Mouse (Mus musculus) hindbrain, embryonic 15.5 days (tissue): ENCODE data around the gene Parp3. TPM values are rescaled to one million over a fixed set of nuclear protein-coding genes. Genes with fewer than 3 reads are reported as not detected.

Experiments used
- ATAC-seq: fragments of 200-750 bp; cut with Nextera tagmentation; 2 replicates; pipeline ENCODE4 v1.8.0; 2017; ENCODE audit warnings: low read depth, moderate number of reproducible peaks, moderate TSS enrichment; ENCODE audit not compliant: low FRiP score
- H3K27ac ChIP-seq: fragments of 300-500 bp; sonication (generic); replicated peaks from 2 replicates; pipeline ENCODE4 v1.5.1; 2015; ENCODE audit warnings: mild to moderate bottlenecking, inconsistent platforms
- H3K27me3 ChIP-seq: fragments of 300-500 bp; sonication (generic); 2 replicates; pipeline ENCODE4 v1.6.1; 2015; ENCODE audit warnings: control low read depth, inconsistent platforms
- H3K36me3 ChIP-seq: fragments of 300-500 bp; sonication (generic); 2 replicates; pipeline ENCODE4 v1.6.1; 2015; ENCODE audit warnings: control low read depth, inconsistent platforms
- H3K4me1 ChIP-seq: fragments of 300-500 bp; sonication (generic); replicated peaks from 2 replicates; pipeline ENCODE4 v1.6.1; 2015; ENCODE audit warnings: control low read depth, inconsistent platforms
- H3K4me2 ChIP-seq: fragments of 300-500 bp; sonication (generic); 2 replicates; pipeline ENCODE4 v1.6.1; 2015; ENCODE audit warnings: moderate library complexity, mild to moderate bottlenecking, inconsistent platforms
- H3K4me3 ChIP-seq: fragments of 300-500 bp; sonication (generic); 2 replicates; pipeline ENCODE4 v1.5.1; 2015; ENCODE audit warnings: mild to moderate bottlenecking, inconsistent platforms
- H3K9ac ChIP-seq: fragments of 300-500 bp; sonication (generic); 2 replicates; pipeline ENCODE4 v1.6.1; 2015; ENCODE audit warnings: inconsistent platforms
- H3K9me3 ChIP-seq: fragments of 300-500 bp; sonication (generic); 2 replicates; pipeline ENCODE4 v1.6.1; 2016; ENCODE audit warnings: control low read depth, inconsistent platforms
- WGBS: fragments of 180-500 bp; shearing (Covaris S2); methylation state at CpG from one replicate; pipeline ENCODE4 v1.1.7; 2015; 5-methylcytosine and 5-hydroxymethylcytosine counted together
- polyA plus RNA-seq: library from polyadenylated mRNA; unstranded; fragments of >200 nt; fragmentation: Nextera tagmentation; extraction: Ambion mirVana; gene quantifications from 2 replicates; pipeline ENCODE4 v1.2.1, GENCODE M21; 2015

Parp3 gene
- polyA plus RNA-seq, 1 experiment from 2014 or later, result 0.89 TPM

DNA sequence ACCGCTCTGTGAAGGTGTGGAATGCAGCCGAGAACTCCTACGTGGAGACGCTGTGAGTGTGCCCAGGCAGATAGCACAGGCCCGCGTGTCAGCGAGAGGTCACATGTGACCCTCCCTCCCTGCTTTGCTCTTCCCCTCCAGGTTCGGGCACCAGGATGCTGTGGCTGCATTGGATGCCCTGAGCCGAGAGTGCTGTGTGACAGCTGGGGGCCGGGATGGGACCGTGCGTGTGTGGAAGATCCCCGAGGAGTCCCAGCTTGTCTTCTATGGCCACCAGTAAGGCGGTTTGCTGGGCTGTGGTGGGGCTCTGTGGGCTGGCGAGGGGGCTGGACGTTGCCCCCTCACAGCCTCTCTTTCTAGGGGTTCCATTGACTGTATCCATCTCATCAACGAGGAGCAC lies 6.9 kb upstream of the Parp3 start:
- H3K36me3 ChIP-seq, result peaks cover 37% of the 10 kb centered on the region
- 0 out of 2 replicates have a peak, but pooled peaks cover 1% of the 10 kb centered on the region for H3K4me1 ChIP-seq
- no peak overlapping the region for H3K27ac ChIP-seq
- WGBS, result 95% methylated on average over 17 of the region's 17 CpGs
- no peak overlapping the region for H3K9ac ChIP-seq
- H3K27me3 ChIP-seq, result no peaks in the 10 kb centered on the region
- H3K4me2 ChIP-seq, result no peak overlapping the region
- no peak overlapping the region for H3K4me3 ChIP-seq
- no peak for ATAC-seq
- H3K9me3 ChIP-seq, result no peaks in the 10 kb centered on the region

DNA sequence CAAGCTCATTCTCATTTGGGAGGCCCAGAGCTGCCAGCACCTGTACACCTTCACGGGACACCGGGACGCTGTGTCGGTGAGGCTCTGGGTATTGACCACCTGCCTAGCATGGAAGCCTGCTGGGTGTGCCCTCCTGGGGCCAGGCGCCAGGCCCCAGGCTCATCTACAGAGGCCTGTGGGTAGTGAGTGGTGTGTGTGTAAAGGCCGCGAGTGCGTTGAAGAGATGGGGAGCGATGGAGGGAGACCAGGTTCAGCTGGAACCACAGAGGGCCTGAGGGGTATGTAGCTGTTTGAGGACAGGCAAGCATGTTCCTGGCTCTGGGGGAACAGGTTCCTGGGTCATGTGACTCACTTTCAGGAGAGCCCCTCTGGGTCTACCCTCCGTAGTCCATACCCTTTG lies 6.4 kb upstream of the Parp3 start:
- ATAC-seq, result no peak
- Histone ChIP-seq H3K4me2 (no peak overlapping the region), H3K36me3 (peaks cover 37% of the 10 kb centered on the region)

DNA sequence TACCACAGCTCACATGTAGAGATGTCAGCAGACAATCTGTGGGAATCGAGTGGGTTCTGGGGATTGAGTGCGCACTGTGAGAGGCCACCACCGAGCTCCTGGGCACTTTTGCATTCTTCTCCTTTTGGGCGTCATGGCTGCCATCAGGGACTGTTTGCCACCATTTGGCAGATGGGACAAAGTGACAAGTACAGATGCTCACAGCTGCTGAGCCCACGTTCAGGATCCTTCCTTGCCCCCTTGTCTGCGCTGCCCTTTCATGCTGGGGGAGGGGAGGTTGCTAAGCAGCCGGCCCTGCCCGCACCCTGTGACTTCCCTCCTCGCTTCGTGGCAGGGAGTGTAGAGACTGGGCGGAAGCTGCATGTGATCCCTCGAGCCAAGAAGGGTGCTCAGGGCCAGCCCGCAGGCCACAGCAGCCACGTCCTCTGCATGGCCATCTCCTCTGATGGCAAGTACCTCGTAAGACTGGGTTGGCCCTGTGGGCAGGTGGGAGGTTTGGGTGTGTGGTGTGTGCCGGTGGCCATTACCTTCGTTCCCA lies 5.9 kb upstream of the Parp3 start:
- Histone ChIP-seq H3K4me2 (no peak overlapping the region), H3K27me3 (no peaks in the 10 kb centered on the region), H3K36me3 (peaks cover 37% of the 10 kb centered on the region), H3K4me3 (no peak overlapping the region), H3K9ac (no peak overlapping the region), H3K27ac (no peak overlapping the region), H3K9me3 (no peaks in the 10 kb centered on the region), H3K4me1 (peaks cover 11% of the 10 kb centered on the region)
- WGBS, result 84% methylated on average over 17 of the region's 17 CpGs
- ATAC-seq, result no peak

More for the DNA sequence above, 6.4 kb upstream of the Parp3 start:
- Histone ChIP-seq H3K9me3 (no peaks in the 10 kb centered on the region), H3K9ac (no peak overlapping the region), H3K4me1 (peaks cover 6% of the 10 kb centered on the region), H3K27ac (no peak overlapping the region), H3K27me3 (no peaks in the 10 kb centered on the region), H3K4me3 (no peak overlapping the region)
- WGBS, result 96% methylated on average over 10 of the region's 10 CpGs

DNA sequence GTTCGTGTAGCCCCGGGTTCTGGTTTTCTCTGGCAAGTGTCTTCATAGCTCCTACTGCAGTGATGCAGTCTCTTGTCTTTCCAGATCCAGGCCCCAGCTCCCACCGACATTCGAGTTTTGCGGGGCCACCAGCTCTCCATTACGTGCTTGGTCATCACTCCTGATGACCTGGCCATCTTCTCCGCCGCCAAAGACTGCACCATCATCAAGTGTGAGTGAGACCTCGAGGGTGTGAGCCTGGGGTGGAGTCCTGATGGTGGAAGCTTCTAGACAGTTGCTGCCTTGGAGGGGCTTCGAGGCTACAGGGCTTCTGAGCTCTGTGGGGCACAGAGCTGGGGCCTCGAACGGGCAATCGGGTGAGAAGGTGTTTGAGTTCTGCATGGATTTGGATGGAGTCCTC lies 4.9 kb upstream of the Parp3 start:
- peaks cover 12% of the 10 kb centered on the region for H3K4me1 ChIP-seq

DNA sequence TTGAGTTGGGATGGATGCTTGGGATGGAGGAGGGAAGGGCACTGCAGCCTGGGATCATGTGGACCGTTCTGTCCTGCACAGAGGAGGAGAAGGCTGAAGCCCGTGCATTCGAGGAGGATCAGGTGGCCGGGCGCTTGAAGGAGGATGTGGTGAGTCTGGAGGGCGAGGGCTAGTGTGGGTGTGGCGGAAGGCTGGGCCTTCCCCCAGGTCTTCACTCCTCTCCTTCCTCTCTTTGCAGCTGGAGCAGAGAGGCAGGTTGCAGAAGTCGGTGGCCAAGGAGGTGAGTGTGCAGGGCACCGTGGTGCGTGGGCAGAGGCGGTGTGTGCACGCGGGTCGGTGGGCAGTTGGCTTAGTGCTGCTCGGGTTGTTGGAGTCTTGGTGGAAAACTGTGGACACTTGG lies 4.3 kb upstream of the Parp3 start:
- Histone ChIP-seq H3K27ac (no peak overlapping the region), H3K4me1 (peaks cover 18% of the 10 kb centered on the region), H3K27me3 (no peaks in the 10 kb centered on the region), H3K4me2 (no peak overlapping the region), H3K36me3 (peaks cover 35% of the 10 kb centered on the region), H3K4me3 (no peak overlapping the region), H3K9me3 (no peaks in the 10 kb centered on the region), H3K9ac (no peak overlapping the region)
- ATAC-seq, result no peak
- WGBS, result 97% methylated on average over 15 of the region's 15 CpGs

More for the DNA sequence above, 4.9 kb upstream of the Parp3 start:
- ATAC-seq, result no peak
- no peak overlapping the region for H3K4me3 ChIP-seq
- 92% methylated on average over 13 of the region's 13 CpGs for WGBS
- no peaks in the 10 kb centered on the region for H3K9me3 ChIP-seq
- no peaks in the 10 kb centered on the region for H3K27me3 ChIP-seq
- H3K9ac ChIP-seq, result no peak overlapping the region
- no peak overlapping the region for H3K27ac ChIP-seq
- no peak overlapping the region for H3K4me2 ChIP-seq
- peaks cover 37% of the 10 kb centered on the region for H3K36me3 ChIP-seq

DNA sequence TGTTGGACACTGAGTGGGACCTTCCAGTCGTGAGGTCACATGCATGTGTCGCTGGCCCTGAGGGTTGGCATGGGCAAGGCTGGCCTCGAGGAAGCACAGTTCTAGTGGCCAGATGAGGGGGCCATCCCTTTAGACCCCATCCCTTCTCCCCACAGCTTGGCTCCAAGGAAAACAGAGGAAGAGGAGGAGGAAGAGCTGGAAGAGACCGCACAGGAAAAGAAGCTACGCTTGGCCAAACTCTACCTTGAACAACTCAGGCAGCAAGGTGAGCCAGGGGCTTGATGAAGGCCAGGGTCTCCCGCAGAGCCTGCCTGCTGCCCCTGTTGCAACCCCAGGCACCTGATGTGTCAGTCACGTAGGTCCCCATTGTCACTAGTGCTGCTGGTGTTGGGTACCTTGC lies 3.8 kb upstream of the Parp3 start:
- Histone ChIP-seq H3K9ac (no peak overlapping the region), H3K4me3 (no peak overlapping the region), H3K27me3 (no peaks in the 10 kb centered on the region), H3K9me3 (no peaks in the 10 kb centered on the region), H3K27ac (no peak overlapping the region), H3K4me1 (peaks cover 19% of the 10 kb centered on the region), H3K4me2 (no peak overlapping the region), H3K36me3 (peaks cover 32% of the 10 kb centered on the region)
- 96% methylated on average over 7 of the region's 7 CpGs for WGBS
- ATAC-seq, result no peak

DNA sequence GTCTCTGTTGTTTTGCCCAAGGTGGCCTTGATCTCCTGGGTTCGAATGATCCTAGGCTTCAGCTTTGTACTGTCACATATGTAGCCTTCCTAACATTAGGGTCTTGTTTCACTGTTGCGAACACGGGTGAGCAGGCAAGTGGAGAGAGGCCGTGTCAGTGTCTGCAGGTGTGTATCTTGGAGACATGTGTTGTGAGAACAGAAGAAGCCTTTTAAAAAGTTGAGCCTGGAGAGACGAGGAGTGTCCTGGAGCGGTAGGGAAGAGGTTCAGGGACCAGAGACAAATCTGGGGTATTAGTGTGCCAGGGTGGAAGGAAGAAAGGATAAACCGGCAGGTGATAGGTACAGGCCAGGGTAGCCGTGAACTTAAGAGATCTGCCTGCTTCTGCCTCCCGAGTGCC lies 1.4 kb upstream of the Parp3 start:
- WGBS, result 85% methylated on average over 9 of the region's 9 CpGs
- Histone ChIP-seq H3K9ac (peak overlapping the region; percentile 59; the same call in 1 of the 2 replicates), H3K4me3 (peak overlapping the region; percentile 65), H3K27ac (no peak overlapping the region), H3K27me3 (no peaks in the 10 kb centered on the region), H3K9me3 (no peaks in the 10 kb centered on the region), H3K36me3 (peaks cover 14% of the 10 kb centered on the region), H3K4me2 (peak overlapping the region; percentile 77), H3K4me1 (peaks cover 24% of the 10 kb centered on the region)
- no peak for ATAC-seq

DNA sequence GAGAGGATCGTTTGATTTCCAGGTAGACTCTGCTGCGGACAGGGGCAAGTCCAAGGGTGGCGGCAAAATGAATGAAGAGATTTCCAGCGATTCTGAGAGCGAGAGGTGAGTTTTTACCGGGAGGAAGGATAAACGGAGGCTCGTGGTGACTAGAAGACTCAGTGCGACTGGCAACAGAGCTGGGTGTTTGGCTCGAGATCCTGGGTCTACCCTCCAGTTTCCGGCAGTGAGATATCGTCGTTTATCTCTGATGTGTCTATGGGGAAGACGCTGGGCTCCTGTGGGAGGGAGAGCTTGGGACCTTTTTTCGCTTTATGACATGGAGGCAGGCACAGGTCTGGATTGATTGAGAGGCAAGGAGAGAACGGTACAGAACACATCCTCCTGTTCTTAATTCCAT lies 900 bp upstream of the Parp3 start:
- Histone ChIP-seq H3K9me3 (no peaks in the 10 kb centered on the region), H3K36me3 (peaks cover 10% of the 10 kb centered on the region), H3K4me2 (peak overlapping the region; percentile 77), H3K27ac (no peak overlapping the region), H3K27me3 (no peaks in the 10 kb centered on the region), H3K4me3 (peak overlapping the region; percentile 65), H3K9ac (peak overlapping the region; percentile 59), H3K4me1 (peaks cover 24% of the 10 kb centered on the region)
- no peak for ATAC-seq
- WGBS, result 4% methylated on average over 16 of the region's 16 CpGs

DNA sequence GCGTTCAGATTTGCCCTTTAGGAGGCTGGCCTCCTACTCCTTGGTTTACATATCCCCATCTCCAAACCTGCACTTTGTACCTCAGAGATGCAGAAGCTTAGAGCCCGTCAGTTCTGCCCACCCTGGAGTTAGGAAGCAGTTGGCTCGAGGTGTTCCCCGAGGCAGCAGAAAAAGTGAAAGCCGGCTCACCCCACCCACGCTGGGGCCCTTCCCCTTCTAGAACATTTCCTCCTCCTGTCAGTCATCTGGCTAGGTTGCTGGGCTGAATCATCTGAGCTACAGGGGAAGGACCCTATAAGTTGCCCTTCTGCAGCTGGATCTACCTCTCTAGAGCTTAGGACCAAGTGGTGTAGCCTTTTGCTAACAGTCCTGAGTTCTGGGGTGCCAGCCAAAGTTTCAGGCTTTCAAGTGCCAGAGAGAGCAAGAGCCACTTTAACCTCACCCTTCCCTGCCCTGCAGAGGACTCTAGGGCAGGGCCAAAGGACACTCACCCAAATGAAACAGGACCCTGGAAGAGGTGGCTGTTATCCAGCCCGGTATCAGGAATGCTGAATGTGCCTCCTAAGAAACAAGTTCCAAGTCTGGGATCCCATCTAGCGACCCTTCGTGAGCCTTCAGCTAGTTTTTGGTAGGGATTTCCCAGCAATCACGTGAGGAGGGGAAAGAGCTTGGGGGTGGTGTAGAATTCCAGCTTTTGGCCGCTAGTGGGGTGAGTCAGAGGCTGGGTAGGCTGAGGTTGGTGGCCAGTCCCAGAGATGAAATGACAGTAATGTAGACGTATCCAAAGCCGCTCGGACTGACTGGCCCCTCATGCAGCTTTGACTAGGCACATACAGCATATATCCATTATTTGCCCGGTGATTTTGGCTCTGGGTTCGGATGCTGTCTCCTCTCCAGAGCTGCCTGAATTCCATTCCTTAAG lies 486 bp downstream of the Parp3 start:
- H3K27ac ChIP-seq, result peak overlapping the region; percentile 50; the same call in 1 of the 2 replicates
- peaks cover 24% of the 10 kb centered on the region for H3K4me1 ChIP-seq
- no peak for ATAC-seq
- no peaks in the 10 kb centered on the region for H3K27me3 ChIP-seq
- H3K36me3 ChIP-seq, result 0 out of 2 replicates have a peak, but pooled peaks cover 7% of the 10 kb centered on the region
- peak overlapping the region; percentile 77 for H3K4me2 ChIP-seq
- H3K9ac ChIP-seq, result peak overlapping the region; percentile 27; the same call in 1 of the 2 replicates
- WGBS, result 40% methylated on average over 16 of the region's 16 CpGs
- H3K9me3 ChIP-seq, result no peaks in the 10 kb centered on the region
- H3K4me3 ChIP-seq, result peak overlapping the region; percentile 65; the same call in 1 of the 2 replicates

DNA sequence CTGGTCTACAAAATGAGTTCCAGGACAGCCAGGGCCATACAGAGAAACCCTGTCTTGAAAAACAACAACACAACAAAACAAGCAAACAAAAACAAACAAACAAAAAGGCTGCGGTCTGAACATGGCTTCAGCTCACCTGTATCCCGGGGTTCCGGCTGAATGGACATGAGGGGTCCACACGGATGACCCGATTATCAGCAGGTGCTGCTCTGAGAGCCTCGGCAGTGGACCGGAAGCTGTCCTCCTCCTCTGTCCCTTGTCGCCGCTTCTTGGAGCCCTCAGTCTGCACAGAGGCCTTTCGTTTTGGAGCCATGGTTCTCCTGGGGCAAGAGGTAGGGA lies 1.1 kb downstream of the Parp3 start, which contains the start of gene Rrp9:
Gene Rrp9 (plus strand): TSS at position 301 of the 339 bp plus-strand sequence.
- H3K9me3 ChIP-seq, result no peaks in the 10 kb centered on the region
- H3K27me3 ChIP-seq, result no peaks in the 10 kb centered on the region
- H3K4me2 ChIP-seq, result peak within 1 kb of the TSS; percentile 77
- ATAC-seq, result no peak
- H3K9ac ChIP-seq, result peak within 1 kb of the TSS; percentile 27; the same call in 1 of the 2 replicates
- H3K36me3 ChIP-seq, result 0 out of 2 replicates have a peak, but pooled peaks cover under 1% of the 10 kb centered on the region
- peak within 1 kb of the TSS; percentile 65; the same call in 1 of the 2 replicates for H3K4me3 ChIP-seq
- H3K4me1 ChIP-seq, result peaks cover 24% of the 10 kb centered on the region
- peak within 1 kb of the TSS; percentile 50; the same call in 1 of the 2 replicates for H3K27ac ChIP-seq
- WGBS, result 86% methylated on average over 10 of the region's 10 CpGs

DNA sequence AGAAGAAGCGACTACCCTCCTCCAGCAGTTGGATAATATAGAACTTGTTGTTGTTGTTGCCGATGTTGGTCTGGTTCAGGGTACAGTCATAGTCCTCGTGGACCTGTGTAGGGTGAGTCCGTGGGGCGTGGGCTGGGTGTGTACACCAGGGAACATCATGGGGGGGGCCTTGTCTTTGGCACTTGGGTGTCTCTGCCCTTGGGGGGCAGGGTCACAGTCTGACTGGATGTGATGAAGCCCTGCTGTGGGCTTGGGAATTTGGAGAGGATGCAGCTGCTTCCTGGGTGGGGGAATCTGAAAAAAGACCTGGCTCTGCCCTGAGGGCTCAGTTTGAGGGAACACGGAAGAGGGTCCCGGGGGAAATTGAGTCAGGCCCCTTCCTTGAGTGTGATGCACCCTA lies 1.7 kb downstream of the Parp3 start:
- Histone ChIP-seq H3K4me2 (no peak overlapping the region), H3K9ac (no peak overlapping the region), H3K27ac (no peak overlapping the region), H3K27me3 (no peaks in the 10 kb centered on the region), H3K4me3 (no peak overlapping the region), H3K36me3 (no peaks in the 10 kb centered on the region), H3K9me3 (no peaks in the 10 kb centered on the region), H3K4me1 (peaks cover 24% of the 10 kb centered on the region)
- WGBS, result 69% methylated on average over 7 of the region's 7 CpGs
- ATAC-seq, result no peak

DNA sequence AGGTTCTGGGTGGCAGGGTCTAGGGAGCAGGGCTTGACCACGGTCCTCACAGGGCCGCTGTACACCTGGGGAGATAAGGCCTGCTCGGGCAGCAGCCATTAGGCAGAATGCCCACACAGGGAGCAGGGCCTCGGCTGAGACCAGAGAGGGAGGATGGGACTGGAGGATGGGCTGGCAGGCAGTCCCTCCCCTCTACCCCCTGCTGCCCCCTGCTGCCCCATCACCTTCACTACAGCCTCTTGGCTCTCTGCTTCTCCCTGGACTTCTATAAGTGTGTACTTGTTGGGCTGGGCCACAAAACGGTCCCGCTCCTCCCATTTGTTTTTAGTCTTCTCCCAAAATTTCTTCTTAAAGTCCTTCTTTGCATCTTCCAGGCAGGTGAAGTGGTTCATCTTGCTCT lies 2.3 kb downstream of the Parp3 start:
- no peak overlapping the region for H3K9ac ChIP-seq
- H3K9me3 ChIP-seq, result no peaks in the 10 kb centered on the region
- no peaks in the 10 kb centered on the region for H3K27me3 ChIP-seq
- no peak overlapping the region for H3K27ac ChIP-seq
- no peak for ATAC-seq
- H3K4me1 ChIP-seq, result peaks cover 24% of the 10 kb centered on the region
- no peak overlapping the region for H3K4me3 ChIP-seq
- H3K36me3 ChIP-seq, result no peaks in the 10 kb centered on the region
- WGBS, result 7% methylated on average over 5 of the region's 6 CpGs
- no peak overlapping the region for H3K4me2 ChIP-seq
